Mouse (Mus musculus) hindbrain, embryonic 11.5 days (tissue): ENCODE measurements around the gene Gm21987. TPM values are rescaled to one million over a fixed set of nuclear protein-coding genes. Genes with fewer than 3 reads are reported as not detected.

Experiments used
- ATAC-seq: fragments of 200-750 bp; cut with Nextera tagmentation; 2 replicates; pipeline ENCODE4 v1.8.0; 2017; ENCODE audit warnings: mild to moderate bottlenecking, moderate TSS enrichment, moderate library complexity; ENCODE audit not compliant: low FRiP score
- DNase-seq: peaks from one replicate; pipeline ENCODE4 v3.0.0-alpha.2; 2015; ENCODE audit warnings: low spot score
- H3K27ac ChIP-seq: fragments of 300-500 bp; sonication (generic); 2 replicates; pipeline ENCODE4 v1.5.1; 2014; ENCODE audit warnings: mild to moderate bottlenecking, low read depth, low read length
- H3K27me3 ChIP-seq: fragments of 300-500 bp; sonication (generic); 2 replicates; pipeline ENCODE4 v1.6.1; 2014; ENCODE audit warnings: mild to moderate bottlenecking, low read length, moderate library complexity, mixed read lengths; ENCODE audit not compliant: control insufficient read depth, insufficient read depth
- H3K36me3 ChIP-seq: fragments of 300-500 bp; sonication (generic); 2 replicates; pipeline ENCODE4 v1.6.1; 2014; ENCODE audit warnings: mild to moderate bottlenecking, low read length, moderate library complexity, mixed read lengths; ENCODE audit not compliant: control insufficient read depth, insufficient read depth
- H3K4me1 ChIP-seq: fragments of 300-500 bp; sonication (generic); replicated peaks from 2 replicates; pipeline ENCODE4 v1.6.1; 2014; ENCODE audit warnings: low read length, mixed read lengths; ENCODE audit not compliant: control insufficient read depth, insufficient read depth
- H3K4me2 ChIP-seq: fragments of 300-500 bp; sonication (generic); replicated peaks from 2 replicates; pipeline ENCODE4 v1.6.1; 2014; ENCODE audit warnings: mild to moderate bottlenecking, low read depth, low read length
- H3K4me3 ChIP-seq: fragments of 300-500 bp; sonication (generic); 2 replicates; pipeline ENCODE4 v1.5.1; 2014; ENCODE audit warnings: low read depth, low read length
- H3K9ac ChIP-seq: fragments of 300-500 bp; sonication (generic); 2 replicates; pipeline ENCODE4 v1.6.1; 2014; ENCODE audit warnings: low read depth, low read length
- H3K9me3 ChIP-seq: fragments of 300-500 bp; sonication (generic); 2 replicates; pipeline ENCODE4 v1.6.1; 2016; ENCODE audit warnings: low read length; ENCODE audit not compliant: control insufficient read depth
- WGBS: fragments of 180-500 bp; shearing (Covaris S2); extraction: QIAGEN DNeasy Blood & Tissue Kit; methylation state at CpG from one replicate; pipeline ENCODE4 v1.1.7; 2014; 5-methylcytosine and 5-hydroxymethylcytosine counted together
- polyA plus RNA-seq: library from polyadenylated mRNA; unstranded; fragments of >200 nt; fragmentation: Nextera tagmentation; extraction: Ambion mirVana; gene quantifications from 2 replicates; pipeline ENCODE4 v1.2.1, GENCODE M21; 2014

Gm21987 gene
- polyA plus RNA-seq, 1 experiment from 2014 or later = not detected

DNA sequence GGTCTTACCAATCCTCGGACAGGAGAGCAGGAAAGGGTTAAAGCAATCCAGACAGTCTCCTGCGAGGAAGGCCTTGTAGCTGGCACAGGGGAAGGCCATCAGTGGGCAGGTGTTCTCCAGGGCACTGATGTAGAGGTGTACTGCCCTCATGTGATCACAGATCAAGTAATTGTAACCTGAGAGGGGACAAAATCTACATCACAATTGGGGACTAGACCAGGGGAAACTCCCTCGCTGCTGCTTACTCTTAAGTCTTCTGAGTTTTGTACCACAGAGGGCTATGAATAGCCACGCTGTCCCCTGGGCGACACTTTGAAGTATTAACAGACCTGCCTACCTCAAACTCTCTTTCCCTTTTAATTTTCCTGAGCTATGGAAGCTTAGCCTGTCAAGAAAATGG is 60.7 kb downstream of the Gm21987 start:
- H3K36me3 ChIP-seq = no peaks in the 10 kb centered on the region
- H3K27me3 ChIP-seq = no peaks in the 10 kb centered on the region
- 37% methylated on average over 5 of the region's 5 CpGs for WGBS
- ATAC-seq (no peak), DNase-seq (no peak)
- H3K4me3 ChIP-seq = no peak overlapping the region
- H3K27ac ChIP-seq = no peak overlapping the region
- no peaks in the 10 kb centered on the region for H3K4me1 ChIP-seq
- H3K9me3 ChIP-seq = no peaks in the 10 kb centered on the region
- H3K4me2 ChIP-seq = no peak overlapping the region
- no peak overlapping the region for H3K9ac ChIP-seq

- no peak overlapping the region for H3K4me3 ChIP-seq
- DNase-seq (no peak), ATAC-seq (no peak)
- 91% methylated on average over 8 of the region's 8 CpGs for WGBS
- H3K9me3 ChIP-seq = no peaks in the 10 kb centered on the region
- no peaks in the 10 kb centered on the region for H3K4me1 ChIP-seq
- H3K27me3 ChIP-seq = no peaks in the 10 kb centered on the region
- no peak overlapping the region for H3K9ac ChIP-seq
- H3K4me2 ChIP-seq = no peak overlapping the region
- no peak overlapping the region for H3K27ac ChIP-seq
- H3K36me3 ChIP-seq = no peaks in the 10 kb centered on the region
These were observed 61.6 kb downstream of the Gm21987 start for GRCm38 (mm10) chr16:38408416-38408815.

Other genes starting within 250 kb of the Gm21987 start
- 0.06 TPM in 1 of 2 replicates, not detected in the other for gene Nr1i2, start 52.2 kb upstream of the Gm21987 start, polyA plus RNA-seq
- gene Maats1, start 4.9 kb upstream of the Gm21987 start, polyA plus RNA-seq = 1.3 and 1.5 TPM in 2 replicates
- gene Cox17, start within 50 bp of the Gm21987 start, polyA plus RNA-seq = 121 and 122 TPM in 2 replicates
- gene Popdc2, start 15.2 kb downstream of the Gm21987 start, polyA plus RNA-seq = 0.89 and 1.0 TPM in 2 replicates
- 0.14 and 0.28 TPM in 2 replicates for gene Pla1a, start 86.1 kb downstream of the Gm21987 start, polyA plus RNA-seq
- gene Adprh, start 105.7 kb downstream of the Gm21987 start, polyA plus RNA-seq = 116 and 125 TPM in 2 replicates
- 0.33 and 0.73 TPM in 2 replicates for gene Cd80, start 108.5 kb downstream of the Gm21987 start, polyA plus RNA-seq
- gene Timmdc1, start 175.6 kb downstream of the Gm21987 start, polyA plus RNA-seq = 26.9 and 35.6 TPM in 2 replicates
- 69.8 and 77.3 TPM in 2 replicates for gene Poglut1, start 203.2 kb downstream of the Gm21987 start, polyA plus RNA-seq
- gene Tmem39a, start 211.7 kb downstream of the Gm21987 start, polyA plus RNA-seq = 74.8 and 91.1 TPM in 2 replicates